Mouse (Mus musculus) liver, embryonic 13.5 days (tissue): ENCODE data around the gene Sf3a2. TPM values are rescaled to one million over a fixed set of nuclear protein-coding genes. Genes with fewer than 3 reads are reported as not detected.
"Not testable (repeated sequence)": the region's sequence is repeated elsewhere in the genome, so short reads cannot be mapped to it uniquely, and the experiment has no call there.

Experiments
- ATAC-seq: fragments of 200-750 bp; cut with Nextera tagmentation; 2 replicates; pipeline ENCODE4 v1.8.0; 2017; ENCODE audit warnings: low read depth, mild to moderate bottlenecking, moderate number of reproducible peaks, moderate library complexity
- DNase-seq: peaks from one replicate; pipeline ENCODE4 v3.0.0; 2022
- H3K27ac ChIP-seq: fragments of 300-500 bp; sonication (generic); 2 replicates; pipeline ENCODE4 v1.5.1; 2015; ENCODE audit warnings: moderate library complexity, mild to moderate bottlenecking, inconsistent platforms
- H3K27me3 ChIP-seq: fragments of 300-500 bp; sonication (generic); 2 replicates; pipeline ENCODE4 v1.6.1; 2015; ENCODE audit warnings: mild to moderate bottlenecking, inconsistent platforms
- H3K36me3 ChIP-seq: fragments of 300-500 bp; sonication (generic); 2 replicates; pipeline ENCODE4 v1.6.1; 2015; ENCODE audit warnings: mild to moderate bottlenecking, inconsistent platforms
- H3K4me1 ChIP-seq: fragments of 300-500 bp; sonication (generic); replicated peaks from 2 replicates; pipeline ENCODE4 v1.6.1; 2015; ENCODE audit warnings: inconsistent platforms
- H3K4me2 ChIP-seq: fragments of 300-500 bp; sonication (generic); 2 replicates; pipeline ENCODE4 v1.6.1; 2015; ENCODE audit warnings: inconsistent platforms, mild to moderate bottlenecking, moderate library complexity
- H3K4me3 ChIP-seq: fragments of 300-500 bp; sonication (generic); replicated peaks from 2 replicates; pipeline ENCODE4 v1.5.1; 2015; ENCODE audit warnings: mild to moderate bottlenecking, inconsistent platforms
- H3K9ac ChIP-seq: fragments of 300-500 bp; sonication (generic); 2 replicates; pipeline ENCODE4 v1.6.1; 2015; ENCODE audit warnings: mild to moderate bottlenecking, inconsistent platforms
- H3K9me3 ChIP-seq: fragments of 300-500 bp; sonication (generic); replicated peaks from 2 replicates; pipeline ENCODE4 v1.6.1; 2016; ENCODE audit warnings: inconsistent platforms
- WGBS: fragments of 180-500 bp; shearing (Covaris S2); methylation state at CpG from one replicate; pipeline ENCODE4 v1.1.7; 2015; ENCODE audit not compliant: insufficient replicate concordance; 5-methylcytosine and 5-hydroxymethylcytosine counted together
- polyA plus RNA-seq: library from polyadenylated mRNA; unstranded; fragments of >200 nt; fragmentation: Nextera tagmentation; extraction: Ambion mirVana; gene quantifications from 2 replicates; pipeline ENCODE4 v1.2.1, GENCODE M21; 2015

The Sf3a2 gene
- polyA plus RNA-seq, 1 experiment from 2014 or later, result 35.7 TPM

DNA sequence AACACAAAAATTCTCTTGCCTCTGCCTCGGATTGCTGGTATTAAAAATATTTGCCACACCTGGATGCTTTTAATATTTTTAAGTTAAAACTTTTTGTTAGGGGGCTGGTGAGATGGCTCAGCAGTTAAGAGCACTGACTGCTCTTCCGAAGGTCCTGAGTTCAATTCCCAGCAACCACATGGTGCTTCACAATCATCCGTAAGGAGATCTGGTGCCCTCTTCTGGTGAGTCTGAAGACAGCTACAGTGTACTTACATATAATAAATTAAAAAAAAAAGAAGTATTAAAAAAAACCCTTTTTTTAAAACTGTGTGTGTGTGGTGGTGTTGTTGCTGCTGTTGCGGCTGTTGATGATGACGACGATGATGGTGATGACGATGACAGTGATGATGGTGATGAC, 20.0 kb downstream of the Sf3a2 start:
- not testable (repeated sequence) for H3K27me3 ChIP-seq, H3K36me3 ChIP-seq, ATAC-seq, DNase-seq, H3K9me3 ChIP-seq, H3K4me3 ChIP-seq
- peak overlapping the region; percentile 36; the same call in 1 of the 2 replicates for H3K4me2 ChIP-seq
- WGBS, result 81% methylated on average over 7 of the region's 7 CpGs
- H3K27ac ChIP-seq, result peak overlapping the region; percentile 94
- peaks cover 40% of the 10 kb centered on the region for H3K4me1 ChIP-seq
- peak overlapping the region; percentile 54; the same call in 1 of the 2 replicates for H3K9ac ChIP-seq

DNA sequence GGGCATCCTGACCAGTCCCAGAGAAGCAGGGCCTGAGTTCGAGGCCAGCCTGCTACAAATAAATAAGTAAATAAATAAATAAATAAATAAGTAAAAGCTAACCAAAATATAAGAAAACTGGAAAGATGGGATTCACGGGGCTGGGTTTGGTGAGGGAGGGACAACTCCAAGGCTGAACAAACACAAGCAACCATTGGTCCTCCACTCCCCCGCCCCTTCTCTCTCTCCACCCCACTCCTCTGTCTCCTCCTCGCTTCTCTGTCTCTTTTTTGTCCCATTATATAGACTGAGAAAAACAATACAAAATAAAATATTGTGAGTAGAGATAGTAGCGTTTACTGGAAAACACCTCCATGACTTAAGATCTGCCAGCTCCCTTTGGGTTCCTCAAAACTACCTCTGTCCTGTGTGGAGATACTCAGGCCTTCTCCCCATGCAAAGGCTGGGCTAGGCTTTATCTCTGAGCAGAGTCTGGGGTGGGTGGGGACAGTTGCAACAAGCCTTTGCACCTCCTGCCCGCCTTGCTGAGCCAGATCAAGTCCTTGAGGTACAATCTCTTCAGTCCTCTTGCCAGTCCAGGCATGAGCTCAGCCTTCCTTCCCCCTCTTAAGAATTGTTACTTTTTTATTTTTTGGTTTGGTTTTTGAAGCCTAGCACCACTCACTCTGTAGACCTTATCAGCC, 20.7 kb downstream of the Sf3a2 start:
- ATAC-seq (peak; percentile 99), DNase-seq (peak; percentile 85)
- no peak overlapping the region; the same call in 1 of the 2 replicates for H3K4me3 ChIP-seq
- H3K36me3 ChIP-seq, result no peaks in the 10 kb centered on the region
- peaks cover 48% of the 10 kb centered on the region for H3K4me1 ChIP-seq
- H3K9me3 ChIP-seq, result no peaks in the 10 kb centered on the region
- peak overlapping the region; percentile 36 for H3K4me2 ChIP-seq
- peak overlapping the region; percentile 54 for H3K9ac ChIP-seq
- H3K27me3 ChIP-seq, result no peaks in the 10 kb centered on the region
- WGBS, result 36% methylated on average over 6 of the region's 6 CpGs
- H3K27ac ChIP-seq, result peak overlapping the region; percentile 94

DNA sequence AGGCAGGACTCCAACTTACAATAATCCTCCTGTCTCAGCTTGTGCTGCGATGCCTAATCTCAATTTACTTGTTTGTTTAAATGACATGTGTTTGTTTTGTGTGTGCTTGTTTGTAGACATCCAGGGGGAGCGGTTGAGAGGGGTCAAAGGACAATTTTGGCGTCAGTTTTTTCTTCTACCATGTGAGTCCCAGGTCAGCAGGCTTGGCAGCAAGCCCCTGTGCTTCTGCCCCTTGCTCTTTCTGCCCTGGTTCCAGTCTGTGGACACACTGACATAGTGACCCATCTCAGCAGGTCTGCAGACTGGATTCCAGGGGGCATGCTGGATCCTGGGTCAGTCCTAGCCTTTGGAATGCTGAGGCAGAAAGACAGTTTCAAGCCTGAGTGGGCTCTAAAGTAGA, 21.4 kb downstream of the Sf3a2 start:
- ATAC-seq, result no peak

DNA sequence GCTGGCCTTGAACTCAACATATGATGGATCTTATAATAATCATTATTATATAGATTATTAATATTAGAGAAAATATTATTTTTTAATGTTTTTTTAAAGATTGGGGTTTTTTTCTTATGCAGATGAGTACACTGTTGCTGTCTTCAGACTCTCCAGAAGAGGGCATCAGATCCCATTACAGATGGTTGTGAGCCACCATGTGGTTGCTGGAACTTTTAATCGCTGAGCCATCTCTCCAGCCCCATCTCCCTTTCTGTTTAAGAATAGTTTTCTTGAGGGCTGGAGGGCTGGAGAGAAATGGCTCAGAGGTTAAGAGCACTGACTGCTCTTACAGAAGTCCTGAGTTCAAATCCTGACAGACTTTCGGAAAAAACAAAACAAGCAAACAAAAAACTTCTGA, 24.0 kb downstream of the Sf3a2 start:
- Histone ChIP-seq H3K4me2 (peak overlapping the region; percentile 2; the same call in 1 of the 2 replicates), H3K27me3 (no peaks in the 10 kb centered on the region), H3K4me3 (no peak overlapping the region), H3K27ac (peak overlapping the region; percentile 85), H3K9ac (peak overlapping the region; percentile 40), H3K9me3 (no peaks in the 10 kb centered on the region), H3K36me3 (no peaks in the 10 kb centered on the region), H3K4me1 (peaks cover 67% of the 10 kb centered on the region)
- 46% methylated on average over 2 of the region's 2 CpGs for WGBS
- DNase-seq, result peak; percentile 42
- ATAC-seq, result no peak

More for the DNA sequence above, 21.4 kb downstream of the Sf3a2 start:
- 52% methylated on average over 3 of the region's 3 CpGs for WGBS
- Histone ChIP-seq H3K9ac (peak overlapping the region; percentile 54), H3K27me3 (no peaks in the 10 kb centered on the region), H3K36me3 (no peaks in the 10 kb centered on the region), H3K4me2 (peak overlapping the region; percentile 36), H3K27ac (peak overlapping the region; percentile 94), H3K4me3 (no peak overlapping the region), H3K9me3 (no peaks in the 10 kb centered on the region), H3K4me1 (peaks cover 54% of the 10 kb centered on the region)
- no peak for DNase-seq

DNA sequence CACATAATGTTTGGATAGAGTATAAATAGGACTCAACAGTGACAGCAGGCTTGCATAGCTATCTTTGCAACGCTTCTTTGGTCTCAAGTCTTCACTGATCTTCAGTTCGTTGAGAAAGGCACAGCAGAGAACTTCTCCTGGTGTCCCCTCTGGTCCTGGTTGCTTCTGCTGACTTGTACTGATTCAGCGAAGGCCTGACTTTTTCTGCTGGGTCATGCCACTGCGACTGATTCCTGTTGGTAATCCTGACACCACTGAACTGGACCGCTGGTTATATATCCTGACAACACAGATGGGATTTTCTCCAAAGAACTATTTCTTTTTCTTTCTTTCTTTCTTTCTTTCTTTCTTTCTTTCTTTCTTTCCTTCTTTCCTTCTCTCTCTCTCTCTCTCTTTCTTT, 24.5 kb downstream of the Sf3a2 start:
- peaks cover 2% of the 10 kb centered on the region for H3K36me3 ChIP-seq
- H3K27ac ChIP-seq, result peak overlapping the region; percentile 85
- H3K9ac ChIP-seq, result peak overlapping the region; percentile 40
- peak; percentile 55 for DNase-seq
- no peaks in the 10 kb centered on the region for H3K9me3 ChIP-seq
- no peak overlapping the region for H3K4me3 ChIP-seq
- 70% methylated on average over 5 of the region's 5 CpGs for WGBS
- H3K4me1 ChIP-seq, result peaks cover 68% of the 10 kb centered on the region
- no peak for ATAC-seq
- H3K27me3 ChIP-seq, result no peaks in the 10 kb centered on the region
- peak overlapping the region; percentile 2; the same call in 1 of the 2 replicates for H3K4me2 ChIP-seq

DNA sequence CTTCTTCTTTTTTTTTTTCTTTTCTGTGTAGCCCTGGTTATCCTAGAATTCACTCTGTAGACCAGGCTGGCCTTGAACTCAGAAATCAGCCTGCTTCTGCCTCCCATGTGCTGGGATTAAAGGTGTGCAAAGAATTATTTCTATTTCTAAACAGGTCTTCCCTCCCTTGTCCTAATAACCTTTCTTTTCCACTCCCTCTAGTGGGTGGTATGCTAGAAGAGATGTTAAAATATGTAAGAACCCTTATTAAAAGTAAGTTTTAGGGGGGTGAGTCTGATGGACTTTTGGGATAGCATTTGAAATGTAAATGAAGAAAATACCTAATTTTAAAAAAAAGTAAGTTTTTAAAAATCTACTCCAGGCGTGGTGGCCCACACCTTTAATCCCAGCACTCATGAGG, 25.3 kb downstream of the Sf3a2 start:
- Histone ChIP-seq H3K9me3 (no peaks in the 10 kb centered on the region), H3K4me1 (peaks cover 69% of the 10 kb centered on the region), H3K4me2 (no peak overlapping the region), H3K9ac (0 out of 2 replicates have a peak overlapping the region, but pooled peaks have one; percentile 49), H3K36me3 (peaks cover 9% of the 10 kb centered on the region), H3K27me3 (no peaks in the 10 kb centered on the region), H3K27ac (peak overlapping the region; percentile 87), H3K4me3 (no peak overlapping the region)
- ATAC-seq, result no peak
- no peak for DNase-seq
- WGBS, result 57% methylated on average over 1 of the region's 1 CpGs

DNA sequence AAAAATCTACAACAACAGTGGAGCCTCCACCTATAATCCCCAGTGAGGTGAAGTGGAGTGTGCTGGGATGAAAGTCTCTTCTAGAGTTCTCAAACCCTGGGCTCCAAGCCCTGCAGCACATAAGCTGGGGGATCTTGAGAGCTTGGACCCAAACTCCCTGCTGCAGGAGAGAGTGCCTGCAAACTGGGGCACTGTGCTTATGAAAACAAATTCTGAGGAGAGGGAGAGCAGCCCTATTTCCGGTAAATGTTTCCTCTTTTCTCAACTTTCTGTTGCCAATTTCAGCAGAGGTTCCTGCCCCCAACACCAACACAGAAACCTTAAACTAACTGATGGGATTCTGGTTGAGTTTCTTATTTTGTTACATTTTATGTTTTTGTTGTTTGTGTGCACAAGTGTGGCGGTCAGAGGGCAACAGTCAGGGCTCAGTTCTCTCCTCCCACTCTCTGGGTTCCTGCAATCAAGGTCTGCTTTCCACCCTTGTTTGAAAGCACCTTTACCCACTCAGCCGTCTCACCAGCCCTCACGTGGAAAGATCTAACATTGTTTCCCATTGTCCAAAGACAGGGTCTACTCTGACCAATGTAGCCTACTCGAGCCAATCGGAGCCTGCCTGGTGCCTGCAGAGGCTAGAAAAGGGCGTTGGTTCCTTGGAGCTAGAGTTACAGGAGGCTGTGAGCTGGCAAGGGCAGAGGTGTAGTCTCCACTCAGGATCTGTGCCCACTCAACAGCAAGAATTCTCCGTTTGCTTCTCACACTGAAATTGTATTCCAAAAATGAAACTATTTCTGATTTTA, 26.0 kb downstream of the Sf3a2 start:
- DNase-seq (no peak), ATAC-seq (no peak)
- H3K27ac ChIP-seq, result peak overlapping the region; percentile 87
- no peak overlapping the region for H3K4me3 ChIP-seq
- WGBS, result 45% methylated on average over 8 of the region's 8 CpGs
- H3K9ac ChIP-seq, result peak overlapping the region; percentile 49
- H3K4me1 ChIP-seq, result peaks cover 66% of the 10 kb centered on the region
- peak overlapping the region; percentile 29 for H3K4me2 ChIP-seq
- peaks cover 15% of the 10 kb centered on the region for H3K36me3 ChIP-seq
- no peaks in the 10 kb centered on the region for H3K9me3 ChIP-seq
- H3K27me3 ChIP-seq, result no peaks in the 10 kb centered on the region

DNA sequence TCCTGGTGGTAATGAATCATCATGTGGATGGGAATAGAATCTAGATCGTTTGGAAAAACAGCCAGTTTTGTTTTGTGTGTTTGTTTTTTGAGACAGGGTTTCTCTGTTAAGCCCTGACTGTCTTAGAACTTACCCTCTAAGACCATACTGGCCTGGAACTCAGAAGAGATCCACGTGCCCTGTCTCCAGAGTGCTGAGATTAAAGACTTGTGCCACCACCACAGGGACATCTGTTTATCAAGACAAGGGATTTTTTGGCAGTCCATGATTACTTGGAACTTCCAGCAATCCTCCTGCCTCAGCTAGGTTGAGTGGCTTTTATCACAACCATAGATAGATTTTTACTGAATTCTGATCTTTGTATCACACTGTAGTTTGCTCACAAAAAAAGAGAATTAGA, 26.8 kb downstream of the Sf3a2 start:
- peak overlapping the region; percentile 87 for H3K27ac ChIP-seq
- peak overlapping the region; percentile 44; the same call in 1 of the 2 replicates for H3K9ac ChIP-seq
- H3K36me3 ChIP-seq, result peaks cover 23% of the 10 kb centered on the region
- ATAC-seq (no peak), DNase-seq (no peak)
- peaks cover 66% of the 10 kb centered on the region for H3K4me1 ChIP-seq
- no peak overlapping the region for H3K4me3 ChIP-seq
- peak overlapping the region; percentile 29 for H3K4me2 ChIP-seq
- WGBS, result 40% methylated on average over 2 of the region's 2 CpGs
- no peaks in the 10 kb centered on the region for H3K9me3 ChIP-seq
- H3K27me3 ChIP-seq, result no peaks in the 10 kb centered on the region

DNA sequence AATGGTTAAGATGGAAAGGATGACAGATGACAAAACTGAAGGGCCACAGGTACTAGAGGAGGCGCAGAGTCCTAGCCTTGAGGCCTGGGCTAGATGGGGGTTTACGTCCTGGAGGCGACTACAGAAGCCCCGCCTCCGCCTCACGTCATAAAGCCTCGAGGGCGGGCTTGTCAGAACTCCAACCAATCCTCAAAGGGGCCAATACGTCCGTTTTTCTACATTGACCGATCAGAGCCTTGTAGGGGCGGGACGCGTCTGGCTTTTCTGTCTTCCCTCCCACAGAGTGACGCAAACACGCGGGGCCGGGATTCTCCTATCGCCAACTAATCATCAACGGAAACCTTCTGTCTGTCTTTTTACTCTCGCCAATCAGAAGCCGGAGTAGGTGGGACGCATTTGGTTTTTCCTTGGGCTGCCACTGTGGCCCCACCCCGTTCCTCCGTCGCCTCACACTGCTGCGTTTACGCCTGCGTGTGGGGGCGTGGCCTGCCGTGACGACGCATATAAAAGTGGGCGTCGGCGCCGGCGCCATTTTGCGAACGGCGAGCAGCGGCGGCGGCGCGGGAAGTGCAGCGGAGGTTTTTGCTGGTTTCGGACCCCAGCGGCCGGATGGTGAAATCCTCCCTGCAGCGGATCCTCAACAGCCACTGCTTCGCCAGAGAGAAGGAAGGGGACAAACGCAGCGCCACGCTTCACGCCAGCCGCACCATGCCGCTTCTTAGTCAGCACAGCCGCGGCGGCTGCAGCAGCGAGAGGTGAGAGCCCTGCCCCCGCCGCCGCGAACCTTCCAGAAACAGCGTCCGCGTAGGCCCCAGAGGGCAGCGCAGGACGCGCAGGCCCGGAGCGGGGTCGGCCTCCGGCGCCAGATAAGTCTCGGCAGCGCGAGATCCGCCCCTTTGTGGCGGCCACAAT, 28.4 kb downstream of the Sf3a2 start, which contains the start of gene Oaz1:
Oaz1 (plus strand) TSS at position 506 of the 912 bp plus-strand sequence.
- Histone ChIP-seq H3K36me3 (peaks cover 33% of the 10 kb centered on the region), H3K27ac (peak within 1 kb of the TSS; percentile 95), H3K9ac (peak within 1 kb of the TSS; percentile 91), H3K9me3 (no peaks in the 10 kb centered on the region), H3K27me3 (no peaks in the 10 kb centered on the region), H3K4me2 (peak within 1 kb of the TSS; percentile 96), H3K4me1 (peaks cover 73% of the 10 kb centered on the region), H3K4me3 (peak within 1 kb of the TSS; percentile 87)
- peak; percentile 92 for ATAC-seq
- DNase-seq, result peak; percentile 99
- WGBS, result under 1% methylated on average over 82 of the region's 82 CpGs

DNA sequence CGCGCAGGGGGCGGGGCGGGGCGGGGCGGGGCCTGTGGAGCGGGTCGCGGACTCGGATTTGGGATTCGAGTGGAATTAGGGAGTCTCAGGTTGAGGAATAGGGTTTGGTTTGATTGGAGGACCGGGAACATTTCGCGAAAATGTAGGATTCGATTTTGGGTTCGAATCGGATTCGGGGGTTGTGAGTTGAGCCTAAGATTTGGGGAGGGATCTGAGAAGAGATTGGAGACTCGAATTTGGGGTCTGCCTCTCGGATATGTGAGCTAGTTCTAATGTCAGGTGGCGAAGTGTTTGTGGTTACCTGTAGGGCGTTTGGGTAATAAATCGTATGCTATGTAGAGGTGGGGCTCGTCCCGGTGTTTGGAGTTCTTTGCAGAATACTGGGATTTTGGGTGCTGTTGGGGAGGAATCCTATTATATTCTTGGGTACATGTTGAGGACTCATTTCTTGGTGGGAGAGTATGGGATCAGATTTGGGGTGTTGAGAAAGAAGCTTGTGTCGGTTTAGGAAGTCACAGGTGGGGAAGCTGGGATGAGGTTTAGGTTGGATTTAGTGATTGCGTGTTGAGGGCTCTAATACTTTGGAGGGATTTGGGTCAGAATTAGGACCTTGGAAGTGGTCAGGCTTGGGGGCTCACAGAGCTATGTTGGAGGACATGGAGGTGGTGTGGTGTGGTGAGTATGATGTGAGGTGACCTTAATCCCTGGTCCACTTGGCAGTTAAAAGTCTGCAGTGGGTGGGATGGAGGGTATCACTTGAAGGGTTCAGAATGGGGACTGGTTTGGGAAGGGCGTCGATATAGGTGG, 29.3 kb downstream of the Sf3a2 start:
- peak overlapping the region; percentile 95 for H3K27ac ChIP-seq
- peak overlapping the region; percentile 87 for H3K4me3 ChIP-seq
- WGBS, result 6% methylated on average over 29 of the region's 29 CpGs
- ATAC-seq (no peak), DNase-seq (no peak)
- peaks cover 75% of the 10 kb centered on the region for H3K4me1 ChIP-seq
- peaks cover 33% of the 10 kb centered on the region for H3K36me3 ChIP-seq
- peak overlapping the region; percentile 91 for H3K9ac ChIP-seq
- no peaks in the 10 kb centered on the region for H3K9me3 ChIP-seq
- peak overlapping the region; percentile 96 for H3K4me2 ChIP-seq
- peaks cover 2% of the 10 kb centered on the region; the same call in 1 of the 2 replicates for H3K27me3 ChIP-seq
